Mouse (Mus musculus) cerebellum, adult 2 months (tissue): ENCODE results near the gene Zfp706.

Source experiments
- CTCF ChIP-seq: fragments of 200-500 bp; IDR thresholded peaks from 2 replicates; pipeline ENCODE4 v1.5.1; 2011; ENCODE audit warnings: low read depth, mild to moderate bottlenecking, control low read depth, low read length, moderate library complexity, borderline replicate concordance; ENCODE audit not compliant: insufficient read depth
- POLR2A ChIP-seq: fragments of 200-500 bp; IDR thresholded peaks from 2 replicates; pipeline ENCODE4 v1.6.1; 2011; ENCODE audit warnings: low read length, control low read depth, borderline replicate concordance; ENCODE audit not compliant: insufficient read depth

- TF ChIP-seq CTCF (no peak), POLR2A (no peak)
These were observed 18.9 kb upstream of the Zfp706 start for GRCm38 (mm10) chr15:37026458-37026857.
